Mouse (Mus musculus) testis, adult 2 months (tissue): ENCODE data around the gene Gm20662. TPM values are rescaled to one million over a fixed set of nuclear protein-coding genes. Genes with fewer than 3 reads are reported as not detected.

ENCODE experiments used
- H3K27ac ChIP-seq: fragments of 200-500 bp; 2 replicates; pipeline ENCODE4 v1.5.1; 2012; ENCODE audit warnings: low read depth, low read length; ENCODE audit not compliant: control insufficient read depth, insufficient read depth
- H3K27me3 ChIP-seq: fragments of 200-500 bp; 2 replicates; pipeline ENCODE4 v1.6.1; 2012; ENCODE audit warnings: mild to moderate bottlenecking, low read length, moderate library complexity; ENCODE audit not compliant: control insufficient read depth, insufficient read depth
- H3K36me3 ChIP-seq: fragments of 200-500 bp; 2 replicates; pipeline ENCODE4 v1.6.1; 2012; ENCODE audit warnings: mild to moderate bottlenecking, low read length; ENCODE audit not compliant: control insufficient read depth, insufficient read depth
- H3K4me1 ChIP-seq: fragments of 200-500 bp; 2 replicates; pipeline ENCODE4 v1.6.1; 2012; ENCODE audit warnings: low read length; ENCODE audit not compliant: control insufficient read depth, insufficient read depth
- H3K4me3 ChIP-seq: fragments of 200-500 bp; 2 replicates; pipeline ENCODE4 v1.5.1; 2012; ENCODE audit warnings: low read depth, mild to moderate bottlenecking, low read length, moderate library complexity, mixed read lengths; ENCODE audit not compliant: control insufficient read depth
- CTCF ChIP-seq: fragments of 200-500 bp; IDR thresholded peaks from 2 replicates; pipeline ENCODE4 v1.5.1; 2012; ENCODE audit warnings: low read depth, mild to moderate bottlenecking, inconsistent platforms, low read length, moderate library complexity; ENCODE audit not compliant: control insufficient read depth, insufficient read depth, insufficient replicate concordance
- POLR2A ChIP-seq: fragments of 200-500 bp; IDR thresholded peaks from 2 replicates; pipeline ENCODE4 v1.6.1; 2012; ENCODE audit warnings: low read depth, mild to moderate bottlenecking, inconsistent platforms, low read length, moderate library complexity; ENCODE audit not compliant: control insufficient read depth
- polyA plus RNA-seq: library from polyadenylated mRNA; depleted of rRNA; stranded (reverse); fragments of >200 nt; gene quantifications from 2 replicates; pipeline ENCODE4 v1.2.3, GENCODE M21; 2012

Gm20662 gene
- polyA plus RNA-seq, 1 experiment = 282 TPM

DNA sequence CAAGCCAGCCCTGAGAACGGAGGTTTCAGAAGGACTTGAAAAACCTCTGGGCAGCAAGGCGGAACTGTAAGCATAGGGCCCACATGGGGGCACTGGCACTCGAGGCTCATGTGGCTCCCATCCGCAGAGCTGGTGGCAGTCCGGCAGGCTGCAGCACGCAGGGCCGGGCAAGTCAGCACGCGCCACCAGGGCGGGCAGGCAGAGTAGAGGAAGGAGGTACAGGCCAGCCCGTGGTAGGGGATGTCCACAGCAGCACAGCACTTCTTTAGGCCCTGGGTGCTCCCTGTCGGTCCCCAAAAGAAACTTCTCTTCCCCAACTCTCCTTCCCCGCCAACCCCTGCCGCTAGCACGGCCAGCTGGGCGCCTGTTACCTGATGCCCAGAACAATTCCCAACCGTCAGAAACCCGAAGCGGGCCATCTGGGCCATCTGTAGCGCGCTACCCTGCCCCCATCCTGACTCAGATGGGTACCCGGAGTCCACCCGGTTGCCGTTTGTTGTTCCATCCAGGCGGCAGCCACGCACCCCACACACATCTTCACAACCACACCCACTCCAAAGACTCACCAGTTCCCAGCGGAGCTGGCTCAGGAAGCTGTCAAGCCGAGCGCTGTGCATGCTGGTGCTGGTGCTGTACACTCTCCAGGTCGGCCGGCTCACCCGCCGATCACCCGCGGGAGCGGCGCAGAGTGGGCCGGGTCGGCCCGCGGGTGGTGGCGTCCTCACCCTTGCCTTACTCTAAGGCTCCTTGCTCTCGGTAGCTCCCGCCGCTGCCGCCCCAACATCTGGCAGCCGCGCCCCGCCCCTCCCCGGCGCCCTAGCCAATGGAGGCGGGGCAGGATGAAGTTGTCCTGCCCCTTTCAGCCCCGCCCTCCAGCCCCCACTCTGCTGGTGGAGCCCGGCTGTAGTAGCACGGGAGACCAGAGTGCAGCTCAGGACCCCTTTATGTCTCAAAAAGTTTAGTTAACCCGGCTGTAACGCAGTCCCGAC, 10.7 kb upstream of the Gm20662 start, which contains the start of gene Inka1:
Gene Inka1 (minus strand): TSS at position 749 of the 989 bp plus-strand sequence.
- peaks cover 10% of the 10 kb centered on the region for H3K4me1 ChIP-seq
- TF ChIP-seq POLR2A = no peak
- TF ChIP-seq CTCF = no peak
- no peaks in the 10 kb centered on the region for H3K27me3 ChIP-seq
- H3K36me3 ChIP-seq = no peaks in the 10 kb centered on the region
- H3K27ac ChIP-seq = no peak within 1 kb of the TSS
- peak within 1 kb of the TSS; percentile 86 for H3K4me3 ChIP-seq

DNA sequence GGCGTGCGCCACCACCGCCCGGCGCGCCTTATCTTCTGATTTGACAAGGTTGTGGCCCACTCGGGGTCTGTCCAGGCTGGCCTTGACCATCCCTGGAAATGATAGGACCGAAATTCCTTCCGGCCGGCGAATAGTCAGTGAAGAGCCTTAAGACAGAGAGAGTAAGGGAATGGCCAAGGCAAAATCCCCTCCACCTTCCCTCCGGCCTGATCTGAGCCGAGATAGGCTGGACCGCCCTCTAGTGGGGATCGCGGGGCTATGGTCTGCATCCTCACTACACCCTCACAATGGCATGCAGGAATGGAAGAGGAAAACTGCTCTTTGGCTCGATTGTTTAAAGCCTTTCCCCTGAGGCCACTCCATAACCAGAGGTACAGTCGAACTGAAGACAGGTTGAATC, 9.8 kb upstream of the Gm20662 start:
- H3K27ac ChIP-seq = no peak overlapping the region
- H3K27me3 ChIP-seq = no peaks in the 10 kb centered on the region
- peak overlapping the region; percentile 2; the same call in 1 of the 2 replicates for H3K4me3 ChIP-seq
- no peak for TF ChIP-seq POLR2A
- peak; percentile 75; the same call in 1 of the 2 replicates for TF ChIP-seq CTCF
- H3K36me3 ChIP-seq = no peaks in the 10 kb centered on the region
- peaks cover 10% of the 10 kb centered on the region for H3K4me1 ChIP-seq

DNA sequence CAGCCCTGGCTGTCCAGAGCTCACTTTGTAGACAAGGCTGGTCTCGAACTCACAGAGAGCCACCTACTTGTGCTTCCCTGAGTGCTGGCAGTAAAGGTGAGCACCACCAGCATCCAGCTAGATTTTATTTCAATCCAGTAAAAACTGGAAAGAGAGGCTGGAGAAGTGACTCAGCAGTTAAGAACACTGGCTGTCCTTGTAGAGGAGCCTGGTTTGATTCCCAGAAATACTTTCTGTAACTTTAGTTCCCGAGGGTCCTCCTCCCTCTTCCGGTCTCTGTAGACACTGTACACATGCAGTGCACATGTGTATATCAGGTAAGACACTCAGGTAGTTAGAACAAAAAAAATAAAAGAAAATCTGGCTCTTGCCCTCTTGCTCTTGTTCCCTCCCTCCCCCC, 8.2 kb upstream of the Gm20662 start:
- H3K4me3 ChIP-seq = no peak overlapping the region
- TF ChIP-seq CTCF (no peak), POLR2A (no peak)
- H3K4me1 ChIP-seq = peaks cover 10% of the 10 kb centered on the region
- no peak overlapping the region for H3K27ac ChIP-seq
- H3K27me3 ChIP-seq = no peaks in the 10 kb centered on the region
- H3K36me3 ChIP-seq = no peaks in the 10 kb centered on the region

DNA sequence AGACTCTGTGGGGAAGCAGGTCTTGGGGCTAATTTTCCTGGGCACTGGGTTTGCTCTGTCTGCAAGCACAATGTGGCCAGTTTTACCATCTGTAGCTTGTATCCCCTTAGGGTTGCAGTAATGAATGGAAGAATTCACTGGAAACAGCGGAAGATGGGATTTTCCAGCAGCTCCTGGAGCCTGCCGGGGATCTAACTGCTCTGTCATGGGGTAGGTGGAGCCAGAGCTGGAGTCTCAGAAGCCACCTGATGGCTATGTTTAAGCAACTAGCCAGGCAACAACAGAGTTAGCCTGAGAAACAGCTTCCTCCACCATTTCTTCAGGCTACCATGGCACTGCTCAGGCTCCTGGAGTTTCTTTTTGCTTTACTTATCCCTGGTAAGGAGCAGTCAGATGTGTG, 4.0 kb upstream of the Gm20662 start, which contains the start of gene Cdhr4:
Gene Cdhr4 (plus strand): TSS at position 301 of the 400 bp plus-strand sequence.
- Histone ChIP-seq H3K27me3 (no peaks in the 10 kb centered on the region), H3K27ac (no peak within 1 kb of the TSS), H3K36me3 (no peaks in the 10 kb centered on the region), H3K4me1 (peaks cover 6% of the 10 kb centered on the region), H3K4me3 (no peak within 1 kb of the TSS)
- TF ChIP-seq CTCF = no peak
- no peak for TF ChIP-seq POLR2A

DNA sequence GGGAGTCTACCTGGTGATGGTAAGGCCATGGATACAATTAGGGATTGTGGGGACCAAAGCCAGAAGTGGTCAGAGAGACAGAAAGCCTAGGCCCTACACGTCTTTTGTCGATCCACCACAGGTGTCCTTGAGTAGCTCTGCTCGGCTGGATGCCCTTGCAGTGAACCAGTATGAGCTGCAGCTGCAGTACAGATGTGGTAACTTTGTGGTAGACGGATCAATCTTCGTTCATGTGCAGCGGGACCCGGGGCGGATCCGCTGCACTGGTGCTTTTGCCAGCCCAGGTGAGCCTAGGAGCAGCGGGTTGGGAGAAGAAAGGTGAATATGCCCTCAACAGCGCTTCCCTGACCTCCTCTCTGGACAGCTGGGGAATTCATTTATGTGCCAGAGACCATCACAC, 3.1 kb upstream of the Gm20662 start:
- Histone ChIP-seq H3K27me3 (no peaks in the 10 kb centered on the region), H3K27ac (no peak overlapping the region), H3K4me1 (peaks cover 6% of the 10 kb centered on the region), H3K4me3 (no peak overlapping the region), H3K36me3 (no peaks in the 10 kb centered on the region)
- TF ChIP-seq POLR2A (no peak), CTCF (no peak)

DNA sequence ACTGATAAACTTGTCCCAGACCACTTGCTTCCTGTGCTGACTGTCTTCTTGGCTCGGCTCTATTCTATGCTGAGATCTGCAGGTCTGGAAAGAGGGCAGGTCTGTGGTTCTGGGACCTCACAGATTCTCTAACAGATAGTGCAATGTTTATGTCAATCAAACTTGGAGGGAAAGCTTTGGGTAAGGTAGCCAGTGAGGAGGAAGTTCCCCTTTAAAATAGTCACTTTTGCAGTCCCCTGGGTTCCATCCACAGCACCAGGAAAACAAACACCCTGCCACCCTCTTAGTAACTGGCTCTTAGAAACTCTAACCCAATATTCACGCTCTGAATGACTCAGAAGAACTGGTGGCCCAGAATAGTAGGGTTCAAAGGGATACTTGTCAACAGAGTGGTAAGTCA, 1.7 kb upstream of the Gm20662 start:
- Histone ChIP-seq H3K36me3 (no peaks in the 10 kb centered on the region), H3K4me3 (peak overlapping the region; percentile 97; the same call in 1 of the 2 replicates), H3K4me1 (peaks cover 6% of the 10 kb centered on the region), H3K27me3 (no peaks in the 10 kb centered on the region), H3K27ac (no peak overlapping the region)
- TF ChIP-seq CTCF (no peak), POLR2A (no peak)

DNA sequence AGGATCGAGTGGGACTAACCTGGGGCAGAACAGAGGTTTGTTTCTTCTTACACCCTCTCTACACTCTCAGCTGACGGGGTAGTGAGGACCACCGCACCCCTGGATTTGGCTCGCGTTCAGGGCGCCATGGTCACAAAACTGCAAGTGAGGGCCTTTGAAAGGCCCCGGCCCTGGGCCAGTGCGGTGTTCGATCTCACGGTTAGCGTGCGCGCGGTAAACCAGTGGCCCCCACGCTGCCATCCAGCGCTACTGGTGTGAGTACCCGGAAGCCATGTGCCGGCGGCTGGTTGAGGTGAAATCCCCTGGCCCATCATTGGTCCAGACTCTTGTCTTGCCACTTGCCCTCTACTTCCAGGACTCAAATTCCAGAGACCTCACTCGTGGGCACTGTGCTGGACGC, 636 bp upstream of the Gm20662 start:
- Histone ChIP-seq H3K4me1 (peaks cover 6% of the 10 kb centered on the region), H3K27me3 (no peaks in the 10 kb centered on the region), H3K36me3 (no peaks in the 10 kb centered on the region), H3K4me3 (peak overlapping the region; percentile 97), H3K27ac (peak overlapping the region; percentile 78)
- TF ChIP-seq POLR2A (peak; percentile 77), CTCF (no peak)
